Mouse (Mus musculus) C2C12 (cell line): ENCODE measurements around the gene Gm17359. TPM values are rescaled to one million over a fixed set of nuclear protein-coding genes. Genes with fewer than 3 reads are reported as not detected.
"Not testable (repeated sequence)": the region's sequence is repeated elsewhere in the genome, so short reads cannot be mapped to it uniquely, and the experiment has no call there.

Source experiments
- H3K27me3 ChIP-seq: one replicate; pipeline ENCODE4 v1.6.1; 2011; ENCODE audit not compliant: control insufficient read depth, insufficient read depth, insufficient read length
- H3K36me3 ChIP-seq: one replicate; pipeline ENCODE4 v1.6.1; 2011; ENCODE audit not compliant: control insufficient read depth, insufficient read depth
- H3K4me3 ChIP-seq: one replicate; pipeline ENCODE4 v1.5.1; 2011; ENCODE audit warnings: mild to moderate bottlenecking, control low read depth; ENCODE audit not compliant: poor library complexity, insufficient read depth, severe bottlenecking
- H3K79me2 ChIP-seq: one replicate; pipeline ENCODE4 v1.6.1; 2011; ENCODE audit not compliant: control insufficient read depth, insufficient read depth
- H3K79me3 ChIP-seq: one replicate; pipeline ENCODE4 v1.6.1; 2011; ENCODE audit warnings: low read depth, control low read depth
- H3ac ChIP-seq: one replicate; pipeline ENCODE3; 2011; ENCODE audit warnings: low read depth; ENCODE audit not compliant: control insufficient read depth, insufficient read length
- CEBPB ChIP-seq: IDR thresholded peaks from one replicate; pipeline ENCODE4 v1.6.1; 2011; ENCODE audit warnings: low read depth, mild to moderate bottlenecking, control low read depth, moderate library complexity
- CTCF ChIP-seq: IDR thresholded peaks from one replicate; pipeline ENCODE4 v1.5.1; 2011; ENCODE audit not compliant: control insufficient read depth, insufficient read depth, insufficient read length
- FOSL1 ChIP-seq: IDR thresholded peaks from one replicate; pipeline ENCODE4 v1.8.0; 2011; ENCODE audit warnings: mild to moderate bottlenecking, low read length; ENCODE audit not compliant: poor library complexity, insufficient read depth, severe bottlenecking
- MAX ChIP-seq: IDR thresholded peaks from one replicate; pipeline ENCODE4 v1.6.1; 2011; ENCODE audit warnings: mild to moderate bottlenecking, control low read depth
- MYOD1 ChIP-seq: IDR thresholded peaks from one replicate; pipeline ENCODE4 v1.6.1; 2011; ENCODE audit warnings: low read depth; ENCODE audit not compliant: control insufficient read depth, insufficient read length
- MYOG ChIP-seq: IDR thresholded peaks from one replicate; pipeline ENCODE4 v1.6.1; 2011; ENCODE audit not compliant: control insufficient read depth, insufficient read length; ENCODE audit errors: extremely low read depth
- USF1 ChIP-seq: IDR thresholded peaks from one replicate; pipeline ENCODE4 v1.6.1; 2011; ENCODE audit warnings: low read depth, mild to moderate bottlenecking, control low read depth, moderate library complexity
- polyA plus RNA-seq: library from polyadenylated mRNA; unstranded; fragments of >200 nt; fragmentation: generic; extraction: Trizol; gene quantifications from one replicate; pipeline ENCODE4 v1.2.1, GENCODE M21; 2012; ENCODE audit warnings: missing spikeins

Gm17359 gene
- polyA plus RNA-seq, 1 experiment, result not detected

- TF ChIP-seq CTCF, result no peak
- no peak for TF ChIP-seq USF1
- TF ChIP-seq MYOG, result no peak
- no peak for TF ChIP-seq FOSL1
- TF ChIP-seq MYOD1, result no peak
- no peak for TF ChIP-seq MAX
- no peak for TF ChIP-seq CEBPB
- H3ac ChIP-seq, result no peak overlapping the region
- H3K4me3 ChIP-seq, result no peak overlapping the region
- no peaks in the 10 kb centered on the region for H3K79me2 ChIP-seq
- no peaks in the 10 kb centered on the region for H3K36me3 ChIP-seq
- no peaks in the 10 kb centered on the region for H3K27me3 ChIP-seq
- no peaks in the 10 kb centered on the region for H3K79me3 ChIP-seq
These were observed 107.4 kb downstream of the Gm17359 start for GRCm38 (mm10) chr3:79443850-79444249.

- Histone ChIP-seq H3K79me2 (no peaks in the 10 kb centered on the region), H3K27me3 (no peaks in the 10 kb centered on the region), H3K36me3 (no peaks in the 10 kb centered on the region), H3K4me3 (no peak overlapping the region), H3K79me3 (no peaks in the 10 kb centered on the region), H3ac (no peak overlapping the region)
- no peak for TF ChIP-seq FOSL1
- no peak for TF ChIP-seq MYOD1
- no peak for TF ChIP-seq CEBPB
- TF ChIP-seq MYOG, result no peak
- no peak for TF ChIP-seq CTCF
- no peak for TF ChIP-seq USF1
- TF ChIP-seq MAX, result no peak
These were observed 108.6 kb downstream of the Gm17359 start for GRCm38 (mm10) chr3:79445041-79445440.

GRCm38 (mm10) chr3:79446124-79446523 lies 109.7 kb downstream of the Gm17359 start:
- H3K4me3 ChIP-seq, result no peak overlapping the region
- no peaks in the 10 kb centered on the region for H3K27me3 ChIP-seq
- no peak for TF ChIP-seq MYOD1
- no peak for TF ChIP-seq MAX
- no peak for TF ChIP-seq FOSL1
- TF ChIP-seq USF1, result no peak
- TF ChIP-seq CTCF, result no peak
- no peak overlapping the region for H3ac ChIP-seq
- no peaks in the 10 kb centered on the region for H3K79me3 ChIP-seq
- no peaks in the 10 kb centered on the region for H3K36me3 ChIP-seq
- H3K79me2 ChIP-seq, result no peaks in the 10 kb centered on the region

GRCm38 (mm10) chr3:79446648-79447047 lies 110.2 kb downstream of the Gm17359 start:
- not testable (repeated sequence) for H3K4me3 ChIP-seq, H3K79me2 ChIP-seq, H3K79me3 ChIP-seq, H3ac ChIP-seq, H3K36me3 ChIP-seq, H3K27me3 ChIP-seq

- H3K36me3 ChIP-seq, result no peaks in the 10 kb centered on the region
- no peaks in the 10 kb centered on the region for H3K79me2 ChIP-seq
- no peaks in the 10 kb centered on the region for H3K27me3 ChIP-seq
- H3ac ChIP-seq, result no peak overlapping the region
- H3K4me3 ChIP-seq, result no peak overlapping the region
- TF ChIP-seq CEBPB (no peak), MYOG (no peak), CTCF (no peak), USF1 (no peak), FOSL1 (no peak), MYOD1 (no peak), MAX (no peak)
- H3K79me3 ChIP-seq, result no peaks in the 10 kb centered on the region
These were observed 112.0 kb downstream of the Gm17359 start for GRCm38 (mm10) chr3:79448421-79448820.

- Histone ChIP-seq H3K79me3 (no peaks in the 10 kb centered on the region), H3K27me3 (no peaks in the 10 kb centered on the region), H3K4me3 (no peak overlapping the region), H3K79me2 (no peaks in the 10 kb centered on the region), H3ac (no peak overlapping the region), H3K36me3 (no peaks in the 10 kb centered on the region)
- TF ChIP-seq MAX (no peak), MYOD1 (no peak), FOSL1 (no peak), USF1 (no peak), MYOG (no peak), CTCF (no peak), CEBPB (no peak)
These were observed 112.9 kb downstream of the Gm17359 start for GRCm38 (mm10) chr3:79449361-79449760.

- Histone ChIP-seq H3K79me3 (no peaks in the 10 kb centered on the region), H3K79me2 (no peaks in the 10 kb centered on the region), H3K36me3 (no peaks in the 10 kb centered on the region), H3K4me3 (no peak overlapping the region), H3ac (no peak overlapping the region), H3K27me3 (no peaks in the 10 kb centered on the region)
- no peak for TF ChIP-seq FOSL1
- TF ChIP-seq MYOG, result no peak
- no peak for TF ChIP-seq MAX
- no peak for TF ChIP-seq CEBPB
- TF ChIP-seq USF1, result no peak
- TF ChIP-seq CTCF, result no peak
- TF ChIP-seq MYOD1, result no peak
These were observed 116.3 kb downstream of the Gm17359 start for GRCm38 (mm10) chr3:79452696-79453263.
